Mouse (Mus musculus): ENCODE data around the gene Olfr569. TPM values are rescaled to one million over a fixed set of nuclear protein-coding genes. Genes with fewer than 3 reads are reported as not detected.

Gene Olfr569
- polyA plus RNA-seq, 1 experiment from 2014 or later: not detected

Other genes with a start within 250 kb of the Olfr569 start
- not detected in 2 replicates for gene Olfr555, start 232.1 kb downstream of the Olfr569 start, polyA plus RNA-seq (2016; fragmentation: Nextera tagmentation; extraction: Ambion mirVana)
- gene Olfr556, start 226.0 kb downstream of the Olfr569 start, polyA plus RNA-seq (2016; fragmentation: Nextera tagmentation; extraction: Ambion mirVana): not detected in 2 replicates
- 14.1 and 14.7 TPM in 2 replicates for gene Trim68, start 203.6 kb downstream of the Olfr569 start, polyA plus RNA-seq (2016; fragmentation: Nextera tagmentation; extraction: Ambion mirVana)
- not detected in 2 replicates for gene Olfr557, start 195.0 kb downstream of the Olfr569 start, polyA plus RNA-seq (2016; fragmentation: Nextera tagmentation; extraction: Ambion mirVana)
- not detected in 2 replicates for gene Olfr558, start 188.7 kb downstream of the Olfr569 start, polyA plus RNA-seq (2016; fragmentation: Nextera tagmentation; extraction: Ambion mirVana)
- gene Olfr33, start 171.8 kb downstream of the Olfr569 start, polyA plus RNA-seq (2016; fragmentation: Nextera tagmentation; extraction: Ambion mirVana): not detected in 2 replicates
- gene Olfr559, start 163.4 kb downstream of the Olfr569 start, polyA plus RNA-seq (2016; fragmentation: Nextera tagmentation; extraction: Ambion mirVana): not detected in 2 replicates
- not detected in 2 replicates for gene Olfr560, start 131.5 kb downstream of the Olfr569 start, polyA plus RNA-seq (2016; fragmentation: Nextera tagmentation; extraction: Ambion mirVana)
- not detected in 2 replicates for gene Olfr78, start 131.4 kb downstream of the Olfr569 start, polyA plus RNA-seq (2016; fragmentation: Nextera tagmentation; extraction: Ambion mirVana)
- not detected in 2 replicates for gene Olfr561, start 119.7 kb downstream of the Olfr569 start, polyA plus RNA-seq (2016; fragmentation: Nextera tagmentation; extraction: Ambion mirVana)
- gene Olfr564, start 87.4 kb downstream of the Olfr569 start, polyA plus RNA-seq (2016; fragmentation: Nextera tagmentation; extraction: Ambion mirVana): not detected in 2 replicates
- gene Olfr566, start 32.1 kb downstream of the Olfr569 start, polyA plus RNA-seq (2016; fragmentation: Nextera tagmentation; extraction: Ambion mirVana): not detected in 2 replicates
- gene Olfr568, start 13.8 kb downstream of the Olfr569 start, polyA plus RNA-seq (2016; fragmentation: Nextera tagmentation; extraction: Ambion mirVana): not detected in 2 replicates
- gene Olfr570, start 3.7 kb upstream of the Olfr569 start, polyA plus RNA-seq (2016; fragmentation: Nextera tagmentation; extraction: Ambion mirVana): not detected in 2 replicates
- gene Olfr571, start 26.7 kb upstream of the Olfr569 start, polyA plus RNA-seq (2016; fragmentation: Nextera tagmentation; extraction: Ambion mirVana): not detected in 2 replicates
- not detected in 2 replicates for gene Olfr572, start 33.5 kb upstream of the Olfr569 start, polyA plus RNA-seq (2016; fragmentation: Nextera tagmentation; extraction: Ambion mirVana)
- not detected in 2 replicates for gene Olfr573-ps1, start 51.7 kb upstream of the Olfr569 start, polyA plus RNA-seq (2016; fragmentation: Nextera tagmentation; extraction: Ambion mirVana)
- gene Olfr574, start 57.6 kb upstream of the Olfr569 start, polyA plus RNA-seq (2016; fragmentation: Nextera tagmentation; extraction: Ambion mirVana): not detected in 2 replicates
- gene Olfr575, start 67.9 kb upstream of the Olfr569 start, polyA plus RNA-seq (2016; fragmentation: Nextera tagmentation; extraction: Ambion mirVana): not detected in 2 replicates
- not detected in 2 replicates for gene Olfr576, start 71.8 kb upstream of the Olfr569 start, polyA plus RNA-seq (2016; fragmentation: Nextera tagmentation; extraction: Ambion mirVana)
- not detected in 2 replicates for gene Olfr577, start 85.1 kb upstream of the Olfr569 start, polyA plus RNA-seq (2016; fragmentation: Nextera tagmentation; extraction: Ambion mirVana)
- not detected in 2 replicates for gene Olfr578, start 98.4 kb upstream of the Olfr569 start, polyA plus RNA-seq (2016; fragmentation: Nextera tagmentation; extraction: Ambion mirVana)
- not detected in 2 replicates for gene Olfr582, start 147.1 kb upstream of the Olfr569 start, polyA plus RNA-seq (2016; fragmentation: Nextera tagmentation; extraction: Ambion mirVana)
- gene Olfr583, start 160.4 kb upstream of the Olfr569 start, polyA plus RNA-seq (2016; fragmentation: Nextera tagmentation; extraction: Ambion mirVana): not detected in 2 replicates
- gene Olfr584, start 191.0 kb upstream of the Olfr569 start, polyA plus RNA-seq (2016; fragmentation: Nextera tagmentation; extraction: Ambion mirVana): not detected in 2 replicates
- gene Olfr585, start 206.8 kb upstream of the Olfr569 start, polyA plus RNA-seq (2016; fragmentation: Nextera tagmentation; extraction: Ambion mirVana): not detected in 2 replicates
- not detected in 2 replicates for gene Olfr586, start 234.8 kb upstream of the Olfr569 start, polyA plus RNA-seq (2016; fragmentation: Nextera tagmentation; extraction: Ambion mirVana)
- not detected in 2 replicates for gene Olfr588-ps1, start 250.0 kb upstream of the Olfr569 start, polyA plus RNA-seq (2016; fragmentation: Nextera tagmentation; extraction: Ambion mirVana)